Mouse (Mus musculus) urinary bladder, postnatal 36 days (tissue): ENCODE data around the gene Krt90.

ENCODE experiments used
- DNase-seq, 2 experiments: peaks; one replicate each; pipeline ENCODE4 v3.0.0; 2022; ENCODE audit warnings: low spot score in 2 of 2, mixed read lengths in 1 of 2

Krt90 gene

DNA sequence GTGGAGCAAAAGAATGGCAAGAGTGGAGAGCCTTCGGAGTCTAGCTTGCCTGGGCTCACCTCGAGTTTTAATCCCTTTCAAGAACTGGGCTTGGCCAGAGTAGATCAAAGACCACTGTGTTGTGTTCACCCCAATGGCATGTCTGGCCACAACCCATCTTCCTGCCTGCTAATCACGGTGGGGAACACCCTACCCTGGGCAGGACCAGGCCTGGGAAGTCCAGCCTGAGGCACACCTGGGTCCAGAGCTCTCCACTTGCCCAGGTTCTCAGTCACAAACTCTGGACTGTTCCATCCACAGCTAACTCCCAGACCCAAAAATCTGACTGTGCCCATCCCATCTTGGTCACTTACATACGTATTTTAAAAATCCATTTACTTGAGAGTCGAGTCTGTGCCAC is at the start of gene Krt90:
Gene Krt90, minus strand, starts transcription at position 101 of the 400 bp plus-strand sequence.
- no peak for DNase-seq

DNA sequence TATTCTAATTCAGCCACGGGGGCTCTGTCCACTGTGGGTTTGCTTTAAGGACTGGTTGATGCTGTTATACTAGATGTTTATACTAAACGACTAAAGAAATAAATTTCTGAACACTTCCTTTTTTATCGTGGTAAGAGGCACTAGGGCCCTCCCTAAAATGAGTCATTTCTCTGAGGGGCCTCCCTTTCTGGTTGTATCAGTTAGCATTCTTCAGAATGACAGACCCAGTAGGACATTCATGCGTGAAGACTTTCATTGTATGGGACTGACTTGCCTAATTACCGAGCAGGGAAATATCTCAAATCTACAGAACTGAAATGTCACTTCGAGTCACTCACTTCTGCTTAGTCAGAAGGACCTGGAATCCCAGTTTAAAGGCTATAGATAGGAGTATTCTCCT is 36.4 kb upstream of the Krt90 start:
- DNase-seq = no peak

DNA sequence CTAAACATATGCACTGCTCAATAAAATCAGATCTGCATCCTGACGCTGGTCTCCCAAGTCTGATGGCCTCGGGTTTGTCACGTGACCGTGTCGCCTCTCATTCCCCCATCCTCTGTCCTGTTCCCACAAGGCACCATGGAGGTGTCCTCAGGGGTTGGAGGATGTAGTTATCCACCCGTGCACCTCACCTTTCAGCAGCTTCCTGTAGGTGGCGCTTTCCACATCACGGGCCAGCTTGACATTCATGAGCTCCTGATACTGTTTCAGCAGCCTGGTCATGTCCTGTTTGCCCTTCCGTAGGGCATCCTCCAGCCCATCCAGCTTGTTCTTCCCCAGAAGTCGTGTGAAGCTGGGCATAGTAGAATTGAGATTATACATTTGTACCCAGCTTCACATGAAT is 25.5 kb upstream of the Krt90 start:
- no peak for DNase-seq

DNA sequence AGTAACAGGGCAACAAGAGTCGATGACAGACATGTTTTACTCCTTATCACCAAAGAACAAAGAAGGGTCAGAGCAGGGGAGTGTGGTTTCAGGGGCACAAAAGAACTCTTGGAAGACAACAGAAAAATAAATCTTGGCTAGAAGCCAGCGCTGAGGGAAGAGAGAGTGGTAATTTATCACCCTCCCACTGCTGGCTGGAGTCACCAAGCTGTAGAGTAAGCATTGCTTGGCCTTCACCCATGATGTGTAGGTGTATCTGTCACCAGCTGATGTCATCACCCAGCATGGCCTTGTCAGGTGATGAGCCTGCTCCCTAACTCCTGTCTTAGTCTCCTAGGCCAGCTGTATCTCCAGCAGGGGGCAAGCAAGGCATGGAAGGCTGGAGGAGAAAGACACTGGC is 21.7 kb upstream of the Krt90 start:
- DNase-seq = no peak

DNA sequence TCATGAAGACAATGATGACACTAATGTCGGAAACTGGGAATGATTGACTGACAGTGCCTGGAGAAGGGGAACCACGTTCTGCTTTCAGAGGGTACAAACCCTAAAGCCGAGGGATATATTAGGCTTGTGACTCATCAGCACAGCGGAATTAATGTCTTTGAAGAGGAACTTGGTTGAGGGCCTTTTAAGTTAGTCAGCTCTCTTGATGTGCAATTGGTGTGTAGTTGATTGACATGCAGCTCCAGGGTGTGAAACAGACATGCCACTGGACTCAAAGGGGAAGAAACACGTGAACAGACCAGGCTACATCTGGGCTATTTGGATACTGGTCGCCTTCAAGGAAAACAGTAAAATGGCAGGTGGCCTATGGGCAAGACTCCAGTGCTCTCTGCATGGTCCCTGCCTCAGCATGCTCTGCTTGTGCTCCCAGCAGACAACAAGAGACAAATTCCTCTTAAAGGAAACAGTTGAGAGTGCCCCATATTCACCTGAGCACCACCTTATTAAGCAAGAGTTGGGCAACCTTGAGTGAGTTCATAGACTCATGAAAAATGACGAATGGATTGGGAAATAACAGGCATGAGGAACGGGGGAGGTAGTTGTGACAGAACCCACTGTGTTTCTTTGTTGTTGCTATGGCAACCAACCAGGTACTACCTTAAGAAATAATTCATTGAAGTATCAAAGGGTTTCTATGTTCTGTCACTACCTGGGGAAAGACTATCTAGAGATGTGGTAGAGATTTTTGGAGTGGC is 20.6 kb upstream of the Krt90 start:
- DNase-seq = no peak

DNA sequence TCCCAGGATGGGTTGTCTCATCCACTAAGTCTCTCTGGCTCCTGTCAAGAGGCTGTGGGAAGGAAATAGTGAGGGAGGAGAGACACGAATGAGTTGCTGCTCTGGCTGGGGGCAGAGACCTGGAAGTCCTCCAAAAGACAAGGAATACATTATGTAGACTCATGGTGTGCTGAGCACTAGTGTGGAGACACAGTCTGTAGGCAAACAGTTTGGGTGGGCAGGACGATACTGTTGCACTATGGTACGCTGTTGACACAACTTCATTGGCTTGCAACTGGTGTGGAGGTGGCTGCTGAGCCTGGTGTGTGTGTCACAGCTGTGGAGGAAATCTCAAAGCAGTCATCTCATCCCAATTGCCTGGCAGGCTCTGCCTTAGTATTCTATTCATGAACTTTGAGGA is 19.0 kb upstream of the Krt90 start:
- no peak for DNase-seq

DNA sequence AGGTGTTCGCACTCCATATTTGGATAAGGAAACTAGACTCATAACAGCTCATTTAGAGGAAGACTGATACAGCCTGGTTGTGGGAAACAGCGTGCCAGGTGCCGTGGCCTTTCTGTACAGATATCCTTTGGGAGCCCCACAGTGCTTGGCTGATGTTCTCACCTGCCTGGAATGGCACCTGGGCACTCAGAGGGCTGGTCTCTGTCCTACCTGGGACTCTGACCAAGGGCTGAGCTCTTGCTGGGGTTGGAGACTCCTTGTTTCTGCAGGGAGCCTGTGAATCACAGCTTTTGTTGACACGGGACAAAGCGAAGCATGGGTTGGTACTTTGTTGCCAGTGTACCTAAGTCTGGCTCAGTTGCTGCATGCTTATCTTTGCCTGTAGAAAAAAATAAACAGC is 12.8 kb upstream of the Krt90 start:
- no peak for DNase-seq

DNA sequence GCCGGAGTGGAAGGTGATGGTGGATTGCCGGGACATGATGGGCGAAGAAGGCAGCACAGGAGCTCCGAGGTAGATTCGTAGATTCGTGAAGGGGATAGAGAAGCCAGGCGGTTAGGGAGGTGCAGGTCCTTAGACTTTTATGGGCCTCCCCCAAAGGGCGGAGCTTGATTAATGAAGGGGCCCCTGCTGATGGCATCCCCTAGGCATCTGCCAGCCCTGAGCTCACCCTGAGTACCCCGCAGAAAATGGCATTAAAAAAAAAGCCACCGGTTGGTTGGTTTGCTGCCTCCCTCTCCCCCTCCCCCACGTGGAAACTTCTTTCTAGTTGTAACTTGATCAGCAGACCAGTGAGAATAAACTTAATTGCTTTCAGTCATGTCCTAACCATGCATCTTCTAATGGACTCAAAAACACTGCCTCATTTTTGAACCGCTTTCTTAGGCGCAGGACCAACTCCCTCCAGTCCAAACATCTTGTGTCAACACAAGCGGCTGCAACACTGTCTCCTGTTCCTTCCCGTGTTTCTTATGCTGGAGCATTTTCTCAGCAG is 11.1 kb upstream of the Krt90 start, which contains the start of gene Krt75:
Gene Krt75, minus strand, starts transcription at position 109 of the 550 bp plus-strand sequence.
- DNase-seq = no peak

DNA sequence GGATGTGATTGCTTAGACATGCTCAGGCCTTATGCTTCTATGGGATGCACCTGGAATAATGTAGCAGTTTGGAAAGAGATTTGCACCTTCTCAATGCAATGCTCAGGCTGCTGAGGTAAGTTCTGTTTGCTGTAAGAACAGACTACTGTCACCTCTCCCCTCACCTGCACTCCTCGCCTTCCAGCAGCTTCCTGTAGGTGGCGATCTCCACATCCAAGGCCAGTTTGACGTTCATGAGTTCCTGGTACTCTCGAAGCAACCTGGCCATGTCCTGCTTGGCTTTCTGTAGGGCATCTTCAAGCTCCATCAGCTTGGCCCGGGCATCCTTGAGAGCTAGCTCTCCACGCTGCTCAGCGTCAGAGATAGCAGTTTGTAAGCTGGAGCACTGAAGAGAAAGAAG is 5.0 kb upstream of the Krt90 start:
- DNase-seq = no peak

DNA sequence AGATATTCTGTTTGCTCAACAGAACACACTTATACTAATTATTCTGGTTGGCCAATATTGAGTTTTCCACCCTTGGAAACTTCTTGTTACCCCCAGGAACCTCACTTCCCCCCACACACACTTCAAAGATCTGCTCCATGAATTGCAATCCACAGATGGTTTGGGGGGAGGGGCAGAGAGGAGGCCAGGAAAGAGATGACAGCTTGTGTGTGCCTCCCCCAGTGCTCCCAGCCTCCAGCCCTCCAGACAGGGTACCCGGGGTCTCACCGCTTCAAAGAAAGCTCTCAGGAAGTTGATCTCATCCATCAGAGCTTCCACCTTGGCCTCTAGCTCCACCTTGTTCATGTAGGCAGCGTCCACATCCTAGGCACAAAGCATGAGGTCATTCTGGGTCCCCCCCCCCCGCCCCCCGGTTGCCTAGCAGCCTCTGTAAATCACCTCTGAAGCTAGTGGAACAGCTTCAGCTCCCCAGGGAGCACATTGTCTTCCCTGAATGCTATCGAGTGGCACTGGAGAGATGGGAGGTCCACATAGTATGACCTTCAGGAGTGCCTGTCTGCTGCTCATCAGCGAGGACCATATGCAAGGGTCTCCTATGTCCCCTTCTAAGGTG is 4.6 kb downstream of the Krt90 start:
- DNase-seq = no peak

DNA sequence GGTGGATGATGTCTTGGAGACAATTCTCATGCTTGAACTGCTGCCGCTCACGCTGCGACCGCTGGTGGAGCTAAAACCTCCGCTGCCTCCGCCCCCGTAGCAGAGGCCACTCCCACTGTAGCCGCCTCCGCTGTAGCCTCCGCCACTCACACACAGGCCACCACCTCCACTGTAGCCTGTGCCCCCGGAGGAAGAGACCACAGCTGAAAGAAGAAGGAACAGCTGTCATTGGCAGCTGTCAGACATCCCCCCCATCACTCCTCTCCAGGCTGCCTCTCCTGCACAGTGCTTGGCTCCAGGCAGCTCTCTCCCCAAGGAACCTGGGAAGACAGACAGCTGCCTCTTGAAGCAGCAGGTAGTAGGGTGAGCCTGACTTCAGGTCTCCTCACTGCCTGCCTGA is 9.6 kb downstream of the Krt90 start:
- peak in 1 of 2 experiments; percentile 21 for DNase-seq

DNA sequence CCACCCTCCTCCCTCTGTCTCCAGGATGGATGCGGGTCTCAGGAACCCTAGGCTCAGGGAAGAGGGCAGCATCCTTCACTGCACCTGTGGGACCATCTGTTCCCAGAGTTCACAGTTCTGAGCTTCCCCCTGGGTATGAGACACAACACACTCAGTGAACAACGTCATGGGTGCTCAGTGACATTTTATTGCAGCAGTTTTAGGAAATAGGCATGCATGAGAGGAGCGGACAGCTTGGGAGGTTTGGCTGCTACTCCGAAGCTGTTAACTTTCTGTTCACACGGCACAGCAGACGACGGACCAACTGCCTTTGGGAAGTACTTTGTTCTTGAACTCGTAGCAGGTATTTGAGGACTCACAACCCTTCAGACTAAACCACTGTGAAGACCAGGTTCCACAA is 10.6 kb downstream of the Krt90 start:
- no peak for DNase-seq

DNA sequence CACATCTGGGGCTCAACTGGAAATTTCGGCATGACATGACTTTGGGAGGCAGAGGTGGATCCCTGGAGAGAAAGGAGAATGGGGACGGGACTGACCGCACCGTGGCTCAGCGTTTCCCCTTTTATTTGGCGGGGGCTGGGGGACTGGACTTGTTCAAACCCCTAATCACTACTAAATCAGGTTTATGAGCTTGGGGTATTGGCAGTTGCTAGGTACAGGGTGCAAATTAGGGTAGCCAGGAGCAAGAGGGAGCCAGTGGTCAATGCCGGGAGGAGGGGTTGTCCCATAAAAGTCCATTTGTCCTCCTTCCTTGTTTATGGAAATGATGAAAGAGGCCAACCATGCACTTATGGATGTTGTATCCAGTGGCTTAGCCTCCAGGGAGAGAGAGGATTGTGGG is 12.2 kb downstream of the Krt90 start, which contains the start of gene Krt82:
Gene Krt82, minus strand, starts transcription at position 101 of the 400 bp plus-strand sequence.
- no peak for DNase-seq

DNA sequence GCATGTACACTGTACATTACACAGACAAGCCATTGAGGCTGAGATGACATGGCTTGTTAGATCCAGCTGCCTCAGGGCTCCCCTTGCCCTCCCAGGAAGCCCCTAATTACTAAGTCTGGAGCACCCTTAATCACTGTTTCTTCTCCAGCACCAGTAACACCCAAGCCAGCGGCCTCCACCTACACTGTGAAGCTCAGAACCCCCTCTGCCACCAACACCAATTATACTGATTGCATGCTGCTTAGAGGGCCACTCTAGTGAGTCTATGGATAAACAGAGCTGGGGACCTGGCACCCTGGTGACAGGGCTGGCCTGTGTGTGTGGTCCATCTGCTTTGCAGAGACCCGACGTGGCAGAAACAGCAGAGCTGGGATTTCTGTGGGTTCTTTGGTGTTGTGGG is 18.3 kb downstream of the Krt90 start:
- no peak for DNase-seq

DNA sequence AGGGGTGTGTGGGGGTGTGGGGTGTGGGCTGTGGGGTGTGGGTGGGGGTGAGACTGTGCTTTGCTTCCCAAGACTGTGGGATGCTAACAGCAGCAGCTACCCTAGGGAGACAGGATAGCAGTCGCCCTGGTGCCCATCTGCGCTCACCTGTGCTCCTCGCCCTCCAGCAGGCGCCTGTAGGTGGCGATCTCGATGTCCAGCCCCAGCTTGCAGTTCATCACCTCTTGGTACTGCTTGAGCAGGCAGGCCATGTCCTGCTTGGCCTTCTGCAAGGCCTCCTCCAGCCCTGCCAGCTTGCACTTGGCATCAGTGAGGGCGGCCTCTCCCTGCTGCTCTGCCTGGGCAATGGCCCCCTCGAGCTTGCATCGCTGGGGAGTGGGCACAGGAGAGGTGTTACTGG is 20.2 kb downstream of the Krt90 start:
- no peak for DNase-seq

DNA sequence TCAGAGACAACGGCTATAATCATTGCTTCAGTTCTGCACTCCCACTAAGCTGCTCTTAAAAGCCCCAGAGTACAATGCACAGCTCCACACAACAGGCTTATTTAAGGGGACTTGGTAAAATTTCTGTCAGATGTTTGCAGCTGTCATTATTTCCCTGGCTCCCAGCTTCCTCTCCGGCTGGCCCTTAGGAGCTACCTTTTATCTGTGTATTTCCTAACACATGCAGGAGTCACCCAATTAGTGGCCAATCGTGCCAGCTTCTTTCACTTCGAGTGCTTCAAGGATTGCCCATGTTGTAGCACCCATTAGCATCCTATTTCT is 24.2 kb downstream of the Krt90 start:
- no peak for DNase-seq

DNA sequence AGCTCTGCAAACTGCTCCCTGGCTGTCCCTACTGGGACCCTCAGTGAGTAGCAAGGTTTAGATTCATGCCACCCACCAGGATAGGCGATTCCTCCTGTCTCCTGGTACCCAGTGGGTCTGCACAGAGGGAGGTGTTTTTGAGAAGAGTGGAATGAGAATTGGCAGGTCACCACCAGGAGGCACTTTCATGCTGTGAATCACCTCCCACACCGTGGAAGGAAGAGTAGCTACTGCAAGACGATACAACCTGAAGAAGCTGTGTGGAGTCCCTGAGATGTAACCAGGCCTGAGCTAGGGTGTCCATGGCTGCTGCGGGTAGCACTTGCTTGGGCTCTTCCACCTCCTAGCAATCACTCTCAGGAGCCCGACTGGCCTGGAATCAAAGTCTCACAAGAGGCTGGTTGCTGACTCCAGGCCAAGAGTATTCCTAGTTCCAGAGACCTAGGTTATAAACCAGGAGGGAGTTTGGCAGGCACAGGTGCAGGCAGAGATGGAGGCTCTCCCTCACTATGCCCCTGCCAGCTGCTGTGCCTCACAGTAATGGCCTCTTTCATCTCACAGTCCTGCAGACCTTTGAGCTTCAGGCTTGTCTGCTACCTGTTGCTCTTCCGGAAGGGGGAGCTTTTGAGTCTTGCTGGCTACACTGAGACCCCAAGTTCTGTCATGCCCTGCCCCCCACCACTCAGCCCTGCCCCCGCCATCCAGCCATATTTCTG is 24.7 kb downstream of the Krt90 start:
- no peak for DNase-seq

DNA sequence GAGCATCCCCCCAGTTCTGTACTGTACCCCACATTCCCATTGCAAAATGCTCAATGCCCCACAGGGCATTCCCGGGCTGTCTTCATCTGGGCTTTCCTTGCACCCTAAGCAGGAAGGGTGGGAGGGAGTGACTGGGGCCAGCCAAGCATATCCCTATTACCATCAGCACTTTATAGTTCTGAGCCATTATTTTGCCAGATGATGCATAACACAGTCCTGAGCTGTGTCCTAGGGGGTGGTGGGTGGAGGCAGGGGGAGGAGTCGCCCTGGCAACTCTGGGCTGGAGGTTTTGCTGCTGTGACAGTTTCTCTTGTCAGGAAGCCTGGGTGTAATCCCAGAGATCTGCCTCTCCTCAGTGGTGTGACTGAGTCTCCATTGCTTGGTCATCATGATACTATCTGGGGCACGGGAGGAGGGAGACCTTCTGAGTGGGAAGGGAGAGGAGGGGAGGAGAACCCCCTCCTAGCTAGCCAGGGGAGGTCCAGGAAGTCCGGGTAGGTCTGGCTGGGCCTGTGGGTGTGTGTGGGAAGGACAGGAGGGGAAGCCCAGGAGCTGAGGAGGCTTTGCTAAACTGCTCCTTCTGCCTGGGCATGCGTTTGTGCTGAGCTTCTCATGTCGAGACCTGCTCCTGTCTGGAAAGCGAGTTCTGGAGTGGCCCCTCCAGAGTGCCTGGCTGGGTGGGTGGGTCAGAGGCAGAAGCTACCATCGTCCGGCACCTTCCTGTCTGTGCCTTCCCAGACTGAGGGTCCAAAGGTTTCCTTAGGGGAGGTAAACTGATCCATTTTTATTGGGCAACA is 26.5 kb downstream of the Krt90 start:
- peak; percentile 43 to 62 for DNase-seq

DNA sequence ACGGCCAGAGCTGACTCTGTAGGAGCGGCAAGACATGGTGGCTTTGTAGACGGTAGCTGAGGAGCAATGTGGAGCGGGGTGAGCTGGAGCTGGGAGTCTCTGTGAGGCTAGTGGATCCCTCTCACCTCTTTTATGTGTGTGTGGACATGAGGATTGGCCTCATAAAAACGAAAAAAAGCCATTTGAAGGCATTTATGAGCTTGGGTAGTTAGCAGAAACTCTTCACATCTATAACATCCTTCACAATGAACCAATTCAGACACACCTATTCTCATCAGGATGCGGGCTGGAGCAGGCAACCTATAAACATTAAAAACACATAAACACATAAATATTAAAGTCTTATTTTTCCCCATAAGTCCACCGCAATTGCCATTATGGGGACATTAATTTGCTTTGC is 30.0 kb downstream of the Krt90 start, which contains the start of gene Krt84:
Gene Krt84, minus strand, starts transcription at position 101 of the 400 bp plus-strand sequence.
- DNase-seq = no peak

DNA sequence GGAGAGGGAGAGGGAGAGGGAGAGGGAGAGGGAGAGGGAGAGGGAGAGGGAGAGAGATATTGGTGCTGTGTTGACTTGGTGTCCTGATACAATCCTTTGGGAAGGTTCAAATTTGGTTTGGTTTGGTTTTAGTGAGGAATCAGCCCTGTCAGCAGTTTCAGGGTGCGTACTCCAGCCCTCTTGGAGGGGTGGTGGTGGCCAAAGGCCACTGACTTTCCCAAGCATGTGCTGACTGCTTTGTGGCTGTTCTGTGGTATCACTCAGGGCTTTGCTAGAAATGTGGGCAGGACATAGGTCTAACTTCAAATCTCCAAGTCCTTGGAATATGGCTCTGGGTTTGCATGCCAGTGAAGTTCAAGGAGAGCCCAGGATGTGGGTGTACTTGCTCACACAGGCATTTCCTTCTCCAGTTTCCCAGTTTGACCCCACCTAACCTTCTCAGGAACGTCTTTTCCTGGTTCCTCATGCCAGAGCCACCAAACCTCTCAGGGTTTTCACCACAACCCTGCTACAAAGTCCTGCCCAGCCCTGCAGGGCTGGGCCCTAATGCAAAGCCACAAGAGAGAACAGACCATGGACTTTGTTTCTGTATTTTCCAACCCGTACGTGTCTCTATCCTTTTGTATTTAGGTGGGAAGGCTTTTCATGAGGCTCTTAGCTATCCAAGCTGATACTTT is 40.1 kb downstream of the Krt90 start:
- no peak for DNase-seq

DNA sequence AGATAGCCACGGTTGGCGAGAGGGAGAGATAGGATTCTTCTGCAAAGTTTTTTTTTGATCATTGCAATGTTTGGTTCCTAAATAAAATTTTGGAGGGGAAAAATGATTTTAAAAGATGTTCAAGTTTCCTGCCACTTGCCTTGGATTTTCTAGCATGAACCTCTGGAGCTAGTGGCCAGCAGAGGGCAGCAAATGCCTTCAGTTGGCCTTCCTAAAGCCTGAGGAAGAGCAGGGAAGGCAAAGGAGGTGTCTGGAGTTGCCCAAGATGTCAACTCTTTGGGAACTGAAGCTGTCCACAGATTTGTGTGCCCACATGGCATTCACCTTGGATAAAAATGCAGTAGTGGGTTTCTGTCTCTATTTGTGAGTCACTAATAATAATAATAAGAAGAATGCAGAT is 43.0 kb downstream of the Krt90 start:
- peak; percentile 69 to 74 for DNase-seq
